Mouse (Mus musculus) hindbrain, embryonic 10.5 days (tissue): Measurements from ENCODE around the gene Rpgr. TPM values are rescaled to one million over a fixed set of nuclear protein-coding genes. Genes with fewer than 3 reads are reported as not detected.

Experiments used
- DNase-seq: peaks from one replicate; pipeline ENCODE4 v3.0.0-alpha.2; 2017; ENCODE audit warnings: low spot score
- H3K27ac ChIP-seq: fragments of 300-500 bp; sonication (generic); 2 replicates; pipeline ENCODE4 v1.5.1; 2016; ENCODE audit warnings: mild to moderate bottlenecking, moderate library complexity
- H3K27me3 ChIP-seq: fragments of 300-500 bp; sonication (generic); 2 replicates; pipeline ENCODE4 v1.6.1; 2016; ENCODE audit warnings: mild to moderate bottlenecking; ENCODE audit not compliant: poor library complexity, insufficient read depth, severe bottlenecking
- H3K36me3 ChIP-seq: fragments of 300-500 bp; sonication (generic); 2 replicates; pipeline ENCODE4 v1.6.1; 2016; ENCODE audit warnings: mild to moderate bottlenecking, moderate library complexity
- H3K4me1 ChIP-seq: fragments of 300-500 bp; sonication (generic); replicated peaks from 2 replicates; pipeline ENCODE4 v1.6.1; 2016; ENCODE audit warnings: mild to moderate bottlenecking
- H3K4me3 ChIP-seq: fragments of 300-500 bp; sonication (generic); 2 replicates; pipeline ENCODE4 v1.5.1; 2016; ENCODE audit warnings: mild to moderate bottlenecking, moderate library complexity
- H3K9me3 ChIP-seq: fragments of 300-500 bp; sonication (generic); 2 replicates; pipeline ENCODE4 v1.6.1; 2016; ENCODE audit warnings: mild to moderate bottlenecking, moderate library complexity
- WGBS: fragments of 180-500 bp; shearing (Covaris S2); methylation state at CpG from one replicate; pipeline ENCODE4 v1.1.7; 2016; 5-methylcytosine and 5-hydroxymethylcytosine counted together
- polyA plus RNA-seq: library from polyadenylated mRNA; unstranded; fragments of >200 nt; fragmentation: Nextera tagmentation; extraction: Ambion mirVana; gene quantifications from 2 replicates; pipeline ENCODE4 v1.2.1, GENCODE M21; 2016

Rpgr gene
- polyA plus RNA-seq, 1 experiment from 2014 or later, result 31.9 TPM

GRCm38 (mm10) chrX:10063781-10064180, 152.9 kb downstream of the Rpgr start:
- 55% methylated on average over 1 of the region's 1 CpGs for WGBS

GRCm38 (mm10) chrX:10063361-10063760, 153.4 kb downstream of the Rpgr start:
- DNase-seq, result no peak
- Histone ChIP-seq H3K9me3 (no peaks in the 10 kb centered on the region), H3K4me1 (no peaks in the 10 kb centered on the region), H3K4me3 (no peak overlapping the region), H3K36me3 (no peaks in the 10 kb centered on the region), H3K27ac (no peak overlapping the region), H3K27me3 (no peaks in the 10 kb centered on the region)
- WGBS, result 89% methylated on average over 2 of the region's 2 CpGs

More at GRCm38 (mm10) chrX:10063781-10064180, 152.9 kb downstream of the Rpgr start:
- no peaks in the 10 kb centered on the region for H3K9me3 ChIP-seq
- H3K27me3 ChIP-seq, result no peaks in the 10 kb centered on the region
- H3K36me3 ChIP-seq, result no peaks in the 10 kb centered on the region
- no peak overlapping the region for H3K4me3 ChIP-seq
- DNase-seq, result no peak
- no peaks in the 10 kb centered on the region for H3K4me1 ChIP-seq
- H3K27ac ChIP-seq, result no peak overlapping the region

GRCm38 (mm10) chrX:10062201-10062600, 154.5 kb downstream of the Rpgr start:
- no peaks in the 10 kb centered on the region for H3K4me1 ChIP-seq
- H3K27ac ChIP-seq, result no peak overlapping the region
- WGBS, result 65% methylated on average over 4 of the region's 4 CpGs
- no peak for DNase-seq
- no peaks in the 10 kb centered on the region for H3K27me3 ChIP-seq
- H3K9me3 ChIP-seq, result no peaks in the 10 kb centered on the region
- no peaks in the 10 kb centered on the region for H3K36me3 ChIP-seq
- H3K4me3 ChIP-seq, result no peak overlapping the region

GRCm38 (mm10) chrX:10034666-10035065, 182.1 kb downstream of the Rpgr start:
- no peaks in the 10 kb centered on the region for H3K4me1 ChIP-seq
- H3K27me3 ChIP-seq, result no peaks in the 10 kb centered on the region
- H3K4me3 ChIP-seq, result no peak overlapping the region
- no peak overlapping the region for H3K27ac ChIP-seq
- H3K36me3 ChIP-seq, result no peaks in the 10 kb centered on the region
- DNase-seq, result peak; percentile 3
- no peaks in the 10 kb centered on the region for H3K9me3 ChIP-seq

Other genes with a start within 250 kb of the Rpgr start
- gene Srpx, start 99.2 kb downstream of the Rpgr start, polyA plus RNA-seq, result 2.8 and 3.7 TPM in 2 replicates
- not detected in 2 replicates for gene Otc, start 35.4 kb upstream of the Rpgr start, polyA plus RNA-seq